Mouse (Mus musculus) MEL (cell line): ENCODE measurements at regions not wholly inside any gene's neighbourhood (a gene's known extent, or its start where the extent isn't known, plus 50 kb on each side); places are given as distances from the start of the nearest gene placed in this dataset.

Experiments
- USF2 ChIP-seq, 2 experiments: IDR thresholded peaks; 2 replicates each; pipeline ENCODE4 v1.6.1; 2011 to 2012; ENCODE audit warnings: improper control_type of control experiment in 2 of 2, low read length in 2 of 2, borderline replicate concordance in 1 of 2, inconsistent platforms in 1 of 2, low read depth in 1 of 2, mild to moderate bottlenecking in 1 of 2; ENCODE audit not compliant: insufficient read depth in 1 of 2
- ZMIZ1 ChIP-seq: IDR thresholded peaks from 2 replicates; pipeline ENCODE4 v1.6.1; 2012; ENCODE audit warnings: low read depth, mild to moderate bottlenecking, inconsistent platforms, low read length, improper control_type of control experiment, moderate library complexity

- TF ChIP-seq USF2 (IDR thresholded peaks at IDR 0.05; ENCODE audit: borderline replicate concordance in 1 of 2, insufficient read depth in 1 of 2, low read depth in 1 of 2, low read length in 2 of 2), result no peak
- no peak for TF ChIP-seq ZMIZ1
Observed at GRCm38 (mm10) chr2:128240054-128240453, 114.2 kb downstream of the Bcl2l11 start.
